ENCODE assay signal across 28 mouse cellular contexts in genomic region chr14:62440036-62440435, GRCm38 (mm10). TPM values are rescaled to one million over a fixed set of nuclear protein-coding genes. Genes with fewer than 3 reads are reported as not detected.
"Had no signal": no experiment of that assay in that cellular context is flagged by ENCODE, and none has a peak within 500 bp of the region (broad histone marks: within the 10 kb centered on the region; RNA-seq: fewer than 3 reads in every experiment).

No protein-coding gene starts in this region.

- ATAC-seq: hindbrain, postnatal 0 days; intestine, embryonic 16.5 days had no signal

- H3K4me1 ChIP-seq: heart, embryonic 13.5 days; heart, embryonic 15.5 days; hindbrain, embryonic 13.5 days; hindbrain, embryonic 15.5 days; kidney, embryonic 15.5 days had no signal

- H3K4me2 ChIP-seq: heart, embryonic 11.5 days; heart, embryonic 13.5 days; heart, embryonic 15.5 days; hindbrain, embryonic 13.5 days; hindbrain, embryonic 15.5 days; kidney, embryonic 15.5 days; limb, embryonic 12.5 days; liver, embryonic 11.5 days had no signal

- H3K9me3 ChIP-seq: heart, embryonic 13.5 days; heart, embryonic 15.5 days; hindbrain, embryonic 13.5 days; hindbrain, embryonic 15.5 days; kidney, embryonic 15.5 days; limb, embryonic 10.5 days; limb, embryonic 12.5 days had no signal

- H3K36me3 ChIP-seq: heart, embryonic 13.5 days; heart, embryonic 15.5 days; hindbrain, embryonic 13.5 days; hindbrain, embryonic 15.5 days; kidney, embryonic 15.5 days; limb, embryonic 10.5 days; limb, embryonic 12.5 days had no signal

- H3K27ac ChIP-seq: gastrocnemius, adult 2 months; heart, adult 2 months; heart, embryonic 13.5 days; heart, embryonic 15.5 days; hindbrain, embryonic 13.5 days; hindbrain, embryonic 15.5 days; hindbrain, postnatal 0 days; kidney, embryonic 15.5 days; kidney, postnatal 0 days; layer of hippocampus, adult 2 months; left cerebral cortex, adult 2 months; limb, embryonic 10.5 days; limb, embryonic 12.5 days had no signal

- DNase-seq: gastrocnemius, adult 2 months; gastrocnemius, postnatal 10 days; gastrocnemius, postnatal 25 days; heart, adult 2 months; heart, postnatal 14 days; heart, postnatal 4 days; kidney, adult 11 months; kidney, adult 2 months; kidney, adult 9 months; kidney, postnatal 25 days; kidney, postnatal 4 days; liver had no signal

- H3K4me3 ChIP-seq: gastrocnemius, adult 2 months; heart, adult 2 months; heart, embryonic 13.5 days; heart, embryonic 15.5 days; hindbrain, embryonic 13.5 days; hindbrain, embryonic 15.5 days; kidney, embryonic 15.5 days; layer of hippocampus, adult 2 months; left cerebral cortex, adult 2 months; limb, embryonic 10.5 days; limb, embryonic 12.5 days had no signal

- H3K9ac ChIP-seq: heart, embryonic 13.5 days; heart, embryonic 15.5 days; hindbrain, embryonic 13.5 days; hindbrain, embryonic 15.5 days; kidney, embryonic 15.5 days; limb, embryonic 12.5 days had no signal

- H3K27me3 ChIP-seq: heart, embryonic 13.5 days; heart, embryonic 15.5 days; hindbrain, embryonic 13.5 days; hindbrain, embryonic 15.5 days; kidney, embryonic 15.5 days; limb, embryonic 12.5 days had no signal

RNA-seq across cellular contexts. Expression of gene Gucy1b2, which starts 16.1 kb away (rescaled TPM):
- total RNA-seq: gastrocnemius, adult 2 months; gastrocnemius, postnatal 10 days; gastrocnemius, postnatal 25 days; granulocyte monocyte progenitor cell, adult 5-6 weeks; heart, postnatal 14 days had no signal
- polyA plus RNA-seq: heart, embryonic 11.5 days; intestine, embryonic 14.5 days; kidney, embryonic 15.5 days; kidney, postnatal 0 days had no signal
